Mouse (Mus musculus): ENCODE measurements around the gene Prkar1b. TPM values are rescaled to one million over a fixed set of nuclear protein-coding genes. Genes with fewer than 3 reads are reported as not detected.

Gene Prkar1b
- total RNA-seq, 2 experiments from 2014 or later = 44.4 to 67.4 TPM

DNA sequence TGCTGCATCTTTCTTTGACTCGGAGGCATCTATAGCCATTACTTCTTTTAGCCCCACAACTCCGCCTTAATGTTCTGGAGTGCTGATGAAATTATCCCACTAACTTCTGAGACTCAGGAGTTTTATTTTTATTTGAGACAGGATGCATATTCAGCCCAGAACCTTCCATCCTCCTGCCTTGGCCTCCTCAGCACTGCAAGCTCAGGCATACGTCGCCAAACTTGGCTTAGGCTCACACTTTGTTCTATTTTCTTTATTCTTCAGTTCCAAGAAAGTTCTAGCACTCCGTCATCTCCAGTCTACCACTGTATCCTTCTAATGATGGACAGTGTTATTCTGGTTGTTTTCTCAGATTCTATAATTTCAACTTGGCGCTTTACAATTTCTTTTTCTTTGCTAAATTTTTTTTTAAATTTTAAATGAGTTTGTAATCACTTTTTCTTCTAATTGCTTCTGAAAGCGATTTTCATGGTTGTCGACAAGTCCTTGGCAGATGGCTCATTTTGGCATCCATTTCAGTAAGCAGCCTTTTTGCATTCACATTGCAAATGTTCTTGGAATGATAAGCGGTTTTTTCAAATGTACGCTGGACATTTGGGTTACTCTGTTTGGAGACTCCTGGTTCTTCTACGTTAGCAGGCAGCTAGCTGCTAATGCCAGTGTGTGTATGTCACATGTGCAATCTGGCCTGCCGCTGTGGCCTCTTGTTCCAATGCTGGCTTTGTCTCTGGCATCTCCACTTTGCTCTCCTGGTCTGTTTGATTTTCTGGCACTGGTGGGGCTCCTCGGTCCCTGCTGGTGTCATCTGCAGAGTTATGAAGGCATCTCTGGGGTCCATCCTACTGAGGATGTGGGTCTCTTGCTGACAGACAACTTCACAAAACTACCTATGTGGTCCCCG lies 2.4 kb downstream of the Prkar1b start:
- DNase-seq (ENCODE audit: low spot score in 2 of 2) = no peak

DNA sequence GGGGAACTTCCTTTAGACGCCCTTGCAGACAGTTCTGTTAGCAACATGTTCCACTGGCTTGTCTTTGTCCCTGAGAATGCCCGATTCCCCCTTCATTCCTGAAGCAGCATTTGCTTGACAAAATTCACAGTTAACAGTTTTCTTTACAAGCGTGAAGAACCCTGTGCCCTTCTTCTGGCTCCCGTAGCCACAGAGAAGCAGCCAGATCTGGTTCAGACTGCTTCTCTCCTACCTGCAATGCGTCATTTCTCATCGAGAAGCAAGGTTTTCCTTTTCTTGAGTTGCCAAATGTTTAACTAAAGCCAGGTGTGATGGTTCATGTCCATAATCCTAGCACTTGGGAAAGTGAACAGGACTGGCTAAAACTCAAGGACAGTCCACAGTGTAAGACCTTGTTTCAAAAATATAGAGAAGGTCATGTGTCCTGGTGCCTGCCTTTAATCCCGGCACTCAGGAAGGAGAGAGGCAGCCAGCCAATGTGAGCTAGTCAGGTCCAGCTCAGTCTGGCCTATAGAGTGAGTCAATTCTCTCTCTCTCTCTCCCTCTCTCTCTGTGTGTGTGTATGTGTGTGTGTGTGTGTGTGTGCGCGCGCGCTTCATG lies 3.2 kb downstream of the Prkar1b start:
- no peak for DNase-seq (ENCODE audit: low spot score in 2 of 2)

- DNase-seq (ENCODE audit: low spot score in 2 of 2) = no peak
Observed at GRCm38 (mm10) chr5:139145726-139146125, 4.1 kb downstream of the Prkar1b start.

DNA sequence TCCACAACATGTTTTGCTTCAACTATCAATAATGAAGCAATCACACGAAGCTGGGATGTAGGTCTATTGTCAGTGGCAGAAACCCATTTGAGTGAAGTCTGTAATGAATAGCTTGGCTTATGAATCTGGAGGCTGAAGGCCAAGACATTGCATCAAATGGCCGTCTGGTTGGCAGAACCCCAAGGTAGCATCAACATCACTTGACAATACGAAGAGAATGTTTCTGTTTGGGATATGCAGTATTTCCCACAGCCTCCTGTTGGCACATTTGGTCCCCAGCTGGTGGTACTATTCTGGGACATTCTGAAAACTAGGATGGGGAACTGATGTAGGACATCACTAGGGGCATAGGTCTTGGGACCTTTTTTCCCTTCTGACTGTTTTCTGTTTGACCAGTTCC lies 5.9 kb downstream of the Prkar1b start:
- no peak for DNase-seq (ENCODE audit: low spot score in 2 of 2)

- no peak for DNase-seq (ENCODE audit: low spot score in 2 of 2)
Observed at GRCm38 (mm10) chr5:139141326-139141725, 8.5 kb downstream of the Prkar1b start.

GRCm38 (mm10) chr5:139140589-139140988 lies 9.2 kb downstream of the Prkar1b start:
- no peak for DNase-seq (ENCODE audit: low spot score in 2 of 2)

DNA sequence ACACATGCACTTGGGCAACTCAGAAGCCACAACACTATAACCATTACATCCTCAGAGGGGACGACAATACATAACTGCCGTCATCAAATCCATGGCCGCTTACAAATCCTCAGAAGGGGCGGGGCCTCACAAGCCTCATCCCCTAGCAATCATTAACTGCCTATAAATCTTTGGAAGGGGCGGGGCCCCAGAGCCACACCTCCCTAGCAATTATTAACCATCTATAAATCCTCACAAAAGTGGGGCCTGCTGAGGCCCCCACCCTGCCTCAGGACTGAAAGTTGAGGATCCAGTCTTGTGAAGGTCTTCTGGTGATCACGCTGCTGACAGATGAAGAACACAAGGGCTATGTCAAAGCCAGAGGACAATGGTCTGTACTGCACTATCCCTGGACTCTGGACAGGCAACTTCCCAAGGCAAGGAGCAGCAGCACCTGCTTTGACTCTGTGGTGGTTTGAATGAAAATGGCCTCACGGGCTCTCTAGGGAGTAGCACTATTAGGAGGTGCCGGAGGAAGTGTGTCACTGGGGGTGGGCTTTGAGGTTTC lies 10.8 kb downstream of the Prkar1b start:
- DNase-seq (ENCODE audit: low spot score in 2 of 2) = no peak

DNA sequence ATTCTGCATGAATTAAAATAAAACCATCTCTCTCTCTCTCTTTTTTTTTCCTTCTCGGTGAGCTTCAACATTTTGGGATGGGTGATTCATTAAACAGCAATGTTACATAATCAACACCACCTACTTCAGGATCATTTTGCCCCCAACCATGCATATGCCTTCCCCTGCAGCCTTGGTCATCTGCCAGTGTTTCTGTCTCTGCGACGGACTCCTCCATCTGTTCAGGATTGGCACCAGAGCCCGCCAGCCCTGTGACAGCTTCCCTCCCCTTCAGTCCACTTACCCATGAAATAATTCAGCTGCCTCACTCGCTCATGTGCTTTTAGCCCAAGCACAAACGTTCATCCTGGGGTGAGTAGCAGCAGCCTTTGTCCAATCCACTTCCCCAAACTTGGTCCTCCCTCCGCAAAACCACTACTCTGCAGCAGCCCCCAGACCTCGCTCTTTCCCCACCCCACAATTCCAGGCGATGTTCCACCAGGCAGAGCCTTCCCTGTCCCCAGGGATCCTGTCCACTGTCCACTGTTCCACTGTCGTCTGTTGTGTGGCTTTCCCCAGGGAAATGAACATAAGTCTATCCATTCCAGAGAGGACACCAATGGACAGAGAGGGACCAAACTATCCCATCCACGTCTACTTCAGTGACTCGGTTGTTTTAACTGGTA lies 11.4 kb downstream of the Prkar1b start:
- DNase-seq (ENCODE audit: low spot score in 2 of 2) = no peak

DNA sequence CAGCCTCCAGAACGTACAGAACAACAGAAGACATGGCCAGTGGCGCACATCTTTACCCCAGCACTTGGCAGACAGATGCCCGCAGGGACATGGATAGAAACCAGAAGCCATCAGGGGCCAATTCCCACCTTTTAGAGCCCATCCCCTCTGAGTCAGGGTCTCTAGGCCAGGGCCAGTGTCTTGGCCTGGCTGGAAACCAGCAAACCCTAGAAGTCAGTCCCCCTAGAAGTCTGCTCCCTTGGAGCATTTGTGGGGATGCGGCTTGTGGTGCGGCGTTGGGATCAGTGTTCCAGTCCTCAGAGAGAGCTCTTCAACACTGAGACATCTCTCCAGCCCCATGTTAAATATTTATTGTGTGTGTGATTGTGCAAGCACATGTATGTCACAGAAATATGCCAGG lies 12.6 kb downstream of the Prkar1b start:
- DNase-seq (ENCODE audit: low spot score in 2 of 2) = no peak

DNA sequence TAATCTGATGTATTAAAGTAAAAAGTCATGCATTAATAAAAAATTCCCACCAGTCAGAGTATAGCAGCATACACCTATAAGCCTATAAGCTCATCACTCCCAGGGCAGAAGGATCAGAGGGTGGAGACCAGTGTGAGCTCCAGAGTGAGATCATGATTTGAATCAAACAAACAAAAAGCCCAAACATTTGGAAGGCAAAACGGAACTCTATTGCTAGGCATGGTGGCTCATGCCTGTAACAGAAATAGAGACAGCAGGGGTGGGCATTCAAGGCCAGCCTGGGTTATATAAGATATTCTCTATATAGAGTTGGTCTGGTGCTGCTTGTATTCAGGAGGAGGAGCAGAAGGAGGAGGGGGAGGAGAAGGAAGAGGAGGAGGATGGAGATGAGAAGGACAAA lies 13.5 kb downstream of the Prkar1b start:
- no peak for DNase-seq (ENCODE audit: low spot score in 2 of 2)

- DNase-seq (ENCODE audit: low spot score in 2 of 2) = no peak
Observed at GRCm38 (mm10) chr5:139134501-139134900, 15.3 kb downstream of the Prkar1b start.

DNA sequence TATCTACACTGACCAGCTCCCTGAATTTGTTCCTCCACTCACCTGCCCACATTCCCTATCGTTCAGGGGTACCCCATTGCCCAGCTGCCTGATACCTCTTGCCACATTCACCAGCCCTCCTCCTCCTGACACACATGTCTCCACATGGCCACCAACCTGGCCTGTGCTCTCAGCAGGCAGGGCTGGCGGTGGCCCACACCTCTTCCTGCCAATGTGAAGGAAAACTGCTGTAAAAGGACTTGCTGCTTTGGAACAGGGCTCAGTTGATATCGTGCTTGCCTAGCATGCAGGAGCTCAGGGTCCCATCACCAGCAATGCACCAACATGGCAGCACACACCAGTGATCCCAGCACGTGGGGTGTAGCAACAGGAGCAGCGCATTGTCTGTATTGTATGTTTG lies 19.4 kb downstream of the Prkar1b start:
- DNase-seq (ENCODE audit: low spot score in 2 of 2) = no peak

GRCm38 (mm10) chr5:139129572-139130151 lies 20.1 kb downstream of the Prkar1b start:
- DNase-seq (ENCODE audit: low spot score in 2 of 2) = peak; percentile 37 to 44

- DNase-seq (ENCODE audit: low spot score in 2 of 2) = peak; percentile 52 to 57
Observed at GRCm38 (mm10) chr5:139129078-139129477, 20.7 kb downstream of the Prkar1b start.

- DNase-seq (ENCODE audit: low spot score in 2 of 2) = no peak
Observed at GRCm38 (mm10) chr5:139128476-139129065, 21.2 kb downstream of the Prkar1b start.

DNA sequence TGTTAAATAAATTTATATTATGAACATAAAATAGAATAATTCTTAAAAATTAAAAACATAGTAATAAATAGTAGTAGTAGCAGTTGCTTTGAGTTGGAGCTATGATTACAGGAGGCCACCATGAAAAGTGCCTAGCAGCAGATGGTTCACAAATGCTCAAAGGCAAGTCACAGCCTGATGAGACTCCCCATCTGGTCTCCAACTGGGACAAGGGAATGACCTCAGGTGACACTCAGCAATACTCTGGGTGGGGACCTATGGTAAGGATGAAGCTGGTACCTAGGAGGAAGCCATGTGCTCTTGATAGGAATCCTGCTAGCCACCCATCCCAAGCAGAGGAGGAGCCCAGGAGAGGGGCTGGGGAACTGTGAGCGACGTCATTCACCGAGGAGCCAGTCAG lies 24.1 kb downstream of the Prkar1b start:
- DNase-seq (ENCODE audit: low spot score in 2 of 2) = no peak

GRCm38 (mm10) chr5:139118961-139119276 lies 30.9 kb downstream of the Prkar1b start:
- no peak for DNase-seq (ENCODE audit: low spot score in 2 of 2)

DNA sequence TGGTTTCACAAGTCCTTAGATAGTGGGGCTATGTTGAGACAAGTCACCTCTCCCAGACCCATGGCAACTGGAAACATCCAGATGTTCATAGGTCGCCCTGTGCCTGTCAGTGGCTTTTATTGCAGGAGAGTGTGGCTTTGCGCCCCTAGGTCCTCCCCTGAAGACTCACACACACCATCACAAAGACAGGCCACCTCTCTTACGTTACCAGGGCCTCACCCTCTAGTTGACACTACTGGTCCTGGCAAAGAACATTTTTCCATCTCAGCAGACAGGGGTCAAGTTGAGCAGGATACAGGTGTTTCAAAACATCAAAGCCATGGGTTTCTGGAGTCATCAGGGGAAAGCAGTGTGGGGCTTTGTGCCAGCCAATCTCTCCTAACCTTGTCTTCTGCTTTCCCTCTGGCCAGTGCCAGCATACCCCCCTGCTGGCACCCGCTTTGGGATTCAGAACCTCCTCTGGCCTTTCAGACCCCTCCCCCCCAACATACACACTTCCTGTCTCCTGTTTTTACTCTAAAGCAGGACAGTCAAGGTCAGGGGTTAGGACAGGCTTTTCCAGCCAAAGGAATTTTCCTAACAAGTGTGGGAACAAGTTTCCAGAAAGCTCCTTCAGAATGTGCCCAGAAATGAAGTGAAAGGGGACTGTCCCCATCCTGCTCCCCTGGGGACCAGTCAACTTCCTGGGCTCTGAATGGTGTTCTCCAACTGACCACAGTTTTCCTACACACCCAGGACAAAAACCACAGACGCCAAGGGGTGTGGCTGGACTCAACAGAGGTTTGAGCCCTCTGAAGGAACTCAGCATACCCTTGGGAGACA lies 31.5 kb downstream of the Prkar1b start:
- DNase-seq (ENCODE audit: low spot score in 2 of 2) = no peak

DNA sequence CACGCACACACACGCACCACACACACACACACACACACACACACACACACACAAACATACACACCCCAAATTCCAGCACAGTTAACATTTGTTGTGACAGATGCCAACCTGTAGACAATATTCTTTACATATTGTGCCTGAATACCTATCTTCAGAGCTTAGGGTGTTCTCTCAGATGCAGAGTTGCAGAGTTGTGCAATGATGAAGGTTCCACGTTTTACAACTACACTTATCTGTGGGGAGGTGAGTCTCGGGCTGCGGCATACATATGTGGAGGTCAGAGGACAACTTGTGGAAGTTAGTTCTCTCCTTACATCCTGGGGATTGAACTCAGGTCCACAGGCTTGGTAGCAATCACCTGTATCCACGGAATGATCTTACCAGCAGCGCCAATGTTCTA lies 34.3 kb downstream of the Prkar1b start:
- DNase-seq (ENCODE audit: low spot score in 2 of 2) = no peak

- no peak for DNase-seq (ENCODE audit: low spot score in 2 of 2)
Observed at GRCm38 (mm10) chr5:139114876-139115275, 34.9 kb downstream of the Prkar1b start.
